Mouse (Mus musculus) ES-Bruce4 (cell line): ENCODE results near the gene Hgd.

Experiments
- CTCF ChIP-seq: IDR thresholded peaks from one replicate; pipeline ENCODE4 v1.8.1; 2011; ENCODE audit warnings: low read depth, low read length
- EP300 ChIP-seq: IDR thresholded peaks from 2 replicates; pipeline ENCODE4 v1.6.1; 2011; ENCODE audit warnings: low read depth, low read length; ENCODE audit not compliant: insufficient read depth
- POLR2A ChIP-seq: IDR thresholded peaks from one replicate; pipeline ENCODE4 v1.8.1; 2011; ENCODE audit warnings: low read length; ENCODE audit not compliant: insufficient read depth

GRCm38 (mm10) chr16:37676677-37677072 is 96.7 kb downstream of the Hgd start:
- TF ChIP-seq CTCF (no peak), POLR2A (no peak), EP300 (no peak)
